Mouse (Mus musculus): ENCODE data around the gene Camta1.
A peak's percentile ranks its signal among the peaks of the same experiment; 100 is the strongest.

Gene Camta1

GRCm38 (mm10) chr4:151861806-151862739 lies at the start of gene Camta1:
Gene Camta1, minus strand, starts transcription at chr4:151861876.
- peak; percentile 97 to 99 for DNase-seq (ENCODE audit: low spot score in 2 of 2)

- DNase-seq (ENCODE audit: low spot score in 2 of 2) = no peak
Observed at GRCm38 (mm10) chr4:151908809-151909208, 47.1 kb upstream of the Camta1 start.

DNA sequence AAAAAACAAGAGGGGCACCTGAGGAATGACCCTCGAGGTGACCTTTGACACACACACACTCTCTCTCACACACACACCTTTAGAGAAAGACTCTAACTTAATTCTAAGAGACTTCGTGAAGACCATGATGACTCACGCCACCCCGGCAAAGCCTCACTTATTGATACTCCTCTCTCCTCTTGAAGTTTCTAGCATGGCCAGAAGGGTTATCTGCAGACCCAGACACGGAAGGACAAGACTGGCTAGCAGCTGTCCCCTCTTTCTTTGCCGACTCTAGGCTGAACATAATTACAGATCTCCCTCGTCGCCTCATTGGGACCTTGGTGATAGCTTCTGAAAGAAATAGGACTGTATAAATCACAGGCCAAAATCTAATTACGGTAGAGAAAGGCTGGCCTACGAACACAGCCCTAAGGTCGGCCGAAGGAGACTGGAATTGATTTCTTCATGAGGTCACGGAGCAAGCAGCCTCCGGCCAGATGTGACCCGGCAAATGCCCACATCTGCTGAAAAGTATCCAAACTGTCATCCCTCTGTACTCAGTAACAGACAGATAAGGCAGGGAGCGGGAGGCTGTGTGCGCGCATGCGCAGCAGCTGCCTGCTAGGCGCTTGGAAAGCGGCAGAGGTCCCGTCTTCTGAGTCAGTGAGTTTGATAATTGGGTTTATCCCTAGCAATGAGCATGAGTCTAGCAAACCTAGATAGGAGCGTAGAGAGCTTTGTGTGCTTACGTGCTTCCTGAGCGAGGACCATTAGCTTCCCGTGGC lies 46.1 kb upstream of the Camta1 start:
- no peak for DNase-seq (ENCODE audit: low spot score in 2 of 2)

DNA sequence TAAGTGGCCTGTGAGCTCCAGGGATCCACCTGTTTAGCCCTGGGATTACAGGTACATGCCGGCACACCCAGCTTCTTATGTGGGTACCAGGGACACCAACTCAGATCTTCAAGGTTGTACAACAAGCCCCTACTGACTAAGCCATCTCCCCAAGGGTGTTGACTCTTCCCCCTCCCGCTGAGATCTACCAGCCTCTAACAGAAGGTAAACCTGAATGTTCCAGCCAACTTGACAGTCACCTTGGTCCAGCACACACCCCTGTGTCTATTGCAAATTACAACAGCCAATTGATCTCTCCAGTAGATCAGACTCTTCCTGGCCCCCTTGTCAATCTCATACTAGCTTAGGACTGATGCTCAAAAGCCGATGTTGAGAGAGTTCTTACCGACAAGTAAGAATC lies 43.9 kb upstream of the Camta1 start:
- no peak for DNase-seq (ENCODE audit: low spot score in 2 of 2)

DNA sequence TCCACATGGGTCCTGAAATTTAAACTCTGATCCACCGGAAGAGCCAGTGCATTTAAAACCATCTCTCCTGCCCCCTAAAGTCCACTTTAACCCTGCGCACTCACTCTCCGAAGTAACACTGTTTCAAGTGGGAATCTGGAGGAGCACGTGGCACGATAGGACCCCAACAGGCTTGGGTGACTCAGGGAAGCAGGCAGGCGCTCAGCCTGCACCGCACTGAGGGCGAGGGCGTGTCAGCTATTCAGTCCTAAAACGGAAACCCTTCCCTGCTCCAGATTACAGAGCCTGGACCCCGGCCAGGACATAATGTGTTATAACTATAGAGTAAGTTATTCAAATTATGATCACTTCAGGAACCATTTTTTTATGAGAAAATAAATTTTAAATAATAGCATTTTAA lies 42.4 kb upstream of the Camta1 start:
- no peak for DNase-seq (ENCODE audit: low spot score in 2 of 2)

GRCm38 (mm10) chr4:151902689-151903241 lies 41.1 kb upstream of the Camta1 start:
- no peak for DNase-seq (ENCODE audit: low spot score in 2 of 2)

DNA sequence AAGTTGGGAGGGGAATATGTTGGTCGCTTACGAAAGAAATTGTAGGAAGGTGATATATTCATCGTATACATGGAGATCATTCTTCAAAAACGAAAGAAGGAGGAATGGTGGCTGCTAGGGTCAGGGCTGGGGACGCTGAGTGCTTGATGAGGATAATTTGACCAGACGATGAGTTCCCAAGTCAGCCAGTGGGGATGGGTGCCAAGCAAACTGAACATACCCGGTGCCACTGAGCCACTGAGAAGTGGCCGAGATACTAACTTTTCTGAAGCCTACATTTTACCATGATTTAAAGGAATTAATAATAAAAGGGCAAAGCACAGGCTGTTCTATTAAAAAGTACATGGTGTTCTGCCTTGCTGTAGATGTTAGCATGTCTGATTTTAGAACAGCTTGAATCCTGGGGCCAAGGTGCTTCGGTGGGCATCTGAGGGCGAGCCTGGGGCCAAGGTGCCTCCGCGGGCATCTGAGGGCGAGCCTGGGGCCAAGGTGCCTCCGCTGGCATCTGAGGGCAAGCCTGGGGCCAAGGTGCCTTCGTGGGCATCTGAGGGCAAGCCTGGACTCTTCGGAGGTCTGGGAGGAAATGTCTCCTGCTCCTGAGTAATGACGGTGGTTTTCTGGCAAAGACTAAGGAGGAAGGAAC lies 40.5 kb upstream of the Camta1 start:
- no peak for DNase-seq (ENCODE audit: low spot score in 2 of 2)

DNA sequence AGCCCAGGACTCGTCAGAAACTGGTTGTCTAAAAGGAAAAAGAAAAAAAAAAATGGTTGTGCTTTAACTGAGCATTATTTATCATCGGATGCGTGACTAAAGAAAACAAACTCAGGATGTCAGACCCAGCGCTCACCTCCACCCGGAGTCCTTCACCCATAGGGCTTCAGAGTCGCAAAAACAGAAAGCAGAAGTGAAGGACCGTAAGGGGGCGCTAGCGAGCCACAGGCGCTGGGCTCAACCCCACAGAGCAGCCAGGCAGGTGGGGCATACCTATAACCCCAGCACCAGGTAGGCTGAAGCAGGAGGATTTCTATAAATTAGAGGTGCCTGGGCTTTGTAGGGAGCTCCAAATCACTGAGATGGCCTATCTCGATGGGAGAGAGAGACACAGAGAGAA lies 39.7 kb upstream of the Camta1 start:
- DNase-seq (ENCODE audit: low spot score in 2 of 2) = no peak

DNA sequence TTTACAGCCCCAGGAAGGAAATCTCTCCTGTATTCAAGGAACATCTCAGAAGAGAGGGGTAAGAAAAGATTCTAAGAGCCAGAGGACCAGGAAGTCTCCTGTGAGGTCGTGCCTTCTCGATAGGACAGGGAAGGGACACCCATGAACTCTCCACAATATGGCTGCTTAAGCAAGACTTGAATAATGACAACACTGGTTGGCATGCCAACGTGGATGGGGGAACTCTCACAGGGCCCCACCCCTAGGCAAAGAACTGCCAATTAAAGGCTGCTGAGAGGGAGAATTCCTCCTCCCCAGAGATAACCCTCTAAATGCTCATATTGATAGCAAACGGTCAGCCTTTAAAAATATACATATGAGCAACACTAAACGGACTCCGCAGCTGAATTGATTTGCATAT lies 39.1 kb upstream of the Camta1 start:
- DNase-seq (ENCODE audit: low spot score in 2 of 2) = no peak

DNA sequence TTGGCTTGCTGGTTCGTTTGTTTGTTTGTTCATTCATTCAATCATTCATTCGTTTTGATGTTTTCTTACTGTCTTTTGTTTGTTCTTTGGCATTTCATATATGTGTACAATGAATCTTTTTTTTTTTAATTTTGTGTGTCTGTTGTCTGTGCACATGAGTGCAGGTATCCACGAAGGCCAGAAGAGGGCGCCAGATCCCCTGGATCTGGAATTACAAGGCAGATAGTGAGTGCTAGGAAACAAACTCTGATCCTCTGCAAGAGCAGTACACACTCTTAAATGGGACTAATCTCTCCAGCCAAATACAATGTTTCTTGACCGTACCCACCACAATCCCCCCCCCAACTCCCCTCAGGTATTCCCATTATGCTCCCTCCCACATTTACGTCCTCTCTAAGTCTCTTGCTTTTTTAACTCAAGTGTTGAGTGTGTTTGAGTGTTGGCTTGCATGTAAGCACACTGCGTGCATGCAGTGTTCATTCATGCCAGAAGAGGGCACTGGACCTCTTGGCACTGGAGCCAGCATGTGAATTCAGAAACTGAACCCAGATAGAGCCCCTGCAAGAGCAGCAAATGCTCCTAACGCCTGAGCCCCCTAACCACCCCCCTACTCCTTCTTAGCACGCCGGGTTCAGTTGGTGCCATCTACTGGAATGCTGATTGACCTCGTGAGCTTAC lies 38.2 kb upstream of the Camta1 start:
- no peak for DNase-seq (ENCODE audit: low spot score in 2 of 2)

- DNase-seq (ENCODE audit: low spot score in 2 of 2) = no peak
Observed at GRCm38 (mm10) chr4:151898600-151899245, 37.0 kb upstream of the Camta1 start.

DNA sequence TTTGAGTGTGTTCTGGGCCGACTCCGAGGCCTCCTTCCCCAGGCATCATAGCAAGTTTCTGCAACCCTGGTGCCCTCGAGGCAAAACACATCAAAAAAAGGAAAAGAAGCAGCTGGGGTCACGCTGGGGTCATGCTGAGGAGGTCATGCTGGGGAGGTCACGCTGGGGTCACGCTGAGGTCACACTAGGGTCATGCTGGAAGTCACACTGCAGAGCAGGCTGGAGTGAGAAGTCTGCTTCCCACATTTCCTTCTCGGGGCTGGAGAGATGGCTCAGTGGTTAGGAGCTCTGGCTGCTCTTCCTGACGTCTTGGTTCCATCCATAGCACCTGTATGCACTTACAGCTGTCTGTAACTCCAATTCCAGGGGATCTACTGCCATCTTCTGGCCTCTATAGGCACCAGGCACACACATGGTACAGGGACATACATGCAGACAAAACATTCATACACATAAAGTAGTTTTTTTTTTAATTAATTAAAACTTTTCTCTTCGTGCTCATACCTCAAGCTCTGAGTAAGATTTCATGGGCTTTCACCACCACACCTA lies 35.5 kb upstream of the Camta1 start:
- DNase-seq (ENCODE audit: low spot score in 2 of 2) = no peak

- DNase-seq (ENCODE audit: low spot score in 2 of 2) = no peak
Observed at GRCm38 (mm10) chr4:151895624-151896023, 33.9 kb upstream of the Camta1 start.

DNA sequence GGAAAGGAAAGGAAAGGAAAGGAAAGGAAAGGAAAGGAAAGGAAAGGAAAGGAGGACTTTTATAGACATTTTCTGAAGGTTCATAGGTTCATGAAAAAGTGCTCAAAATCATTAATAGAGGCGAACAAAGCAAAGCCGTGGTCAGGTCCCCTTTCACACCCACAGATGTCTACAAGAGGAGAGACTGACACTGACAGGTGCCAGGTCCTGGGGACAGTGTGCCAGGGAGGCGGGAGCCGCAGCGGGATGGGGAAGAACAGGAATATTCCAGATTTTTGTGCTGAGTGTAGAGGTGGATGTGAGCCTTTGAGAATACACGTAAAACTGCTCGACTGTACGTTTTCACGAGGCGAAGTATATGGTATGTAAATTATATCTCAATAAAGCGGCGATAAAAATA lies 33.2 kb upstream of the Camta1 start:
- DNase-seq (ENCODE audit: low spot score in 2 of 2) = no peak

DNA sequence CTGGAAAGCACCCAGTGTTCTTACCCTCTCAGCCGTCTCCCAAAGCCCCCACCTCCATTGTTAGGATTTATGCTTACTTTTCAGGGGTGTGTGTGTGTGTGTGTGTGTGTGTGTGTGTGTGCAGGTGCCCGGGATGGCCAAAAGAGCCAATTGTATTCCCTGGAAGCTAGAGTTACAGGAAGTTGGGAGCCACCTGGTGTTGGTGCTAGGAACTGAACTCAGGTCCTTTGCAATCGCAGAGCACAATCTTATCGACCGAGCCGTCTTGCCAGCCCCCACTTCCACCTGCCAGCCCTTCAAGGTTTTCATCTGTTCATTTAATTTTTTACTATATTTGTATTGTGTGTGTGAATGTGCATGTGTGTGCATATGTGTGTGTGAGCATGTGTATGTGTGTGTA lies 31.6 kb upstream of the Camta1 start:
- no peak for DNase-seq (ENCODE audit: low spot score in 2 of 2)

GRCm38 (mm10) chr4:151881590-151881989 lies 19.9 kb upstream of the Camta1 start:
- no peak for DNase-seq (ENCODE audit: low spot score in 2 of 2)

DNA sequence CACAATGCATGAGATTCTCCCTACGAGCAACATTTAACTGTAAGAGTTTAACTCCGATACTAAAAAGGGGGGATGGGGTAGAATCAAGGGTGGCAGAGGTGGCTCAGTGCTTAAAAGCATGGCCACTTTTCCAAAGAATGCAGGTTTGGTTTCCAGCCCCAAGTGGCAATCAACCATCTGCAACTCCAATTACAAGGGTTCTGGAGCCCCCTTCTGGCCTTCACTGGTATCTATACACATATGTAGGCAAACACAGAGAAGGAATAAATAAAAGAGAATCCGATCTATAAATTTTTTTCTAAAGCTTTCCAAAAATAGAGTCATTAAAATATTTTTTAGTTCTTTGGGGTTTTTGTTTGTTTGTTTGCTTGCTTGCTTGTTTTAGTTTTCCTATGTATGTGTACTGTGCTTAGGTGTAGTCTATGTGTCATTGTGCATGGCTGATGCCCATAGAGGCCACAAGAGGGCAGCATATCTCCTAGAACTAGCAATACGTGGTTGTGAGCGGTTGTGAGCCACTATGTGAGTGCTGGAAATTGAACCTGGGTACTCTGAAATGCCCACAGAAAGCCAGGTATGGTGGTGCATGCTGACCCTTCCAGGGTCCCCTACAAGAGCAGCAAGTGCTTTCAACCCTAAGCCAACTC lies 18.5 kb upstream of the Camta1 start:
- DNase-seq (ENCODE audit: low spot score in 2 of 2) = no peak

GRCm38 (mm10) chr4:151876400-151876799 lies 14.7 kb upstream of the Camta1 start:
- no peak for DNase-seq (ENCODE audit: low spot score in 2 of 2)

DNA sequence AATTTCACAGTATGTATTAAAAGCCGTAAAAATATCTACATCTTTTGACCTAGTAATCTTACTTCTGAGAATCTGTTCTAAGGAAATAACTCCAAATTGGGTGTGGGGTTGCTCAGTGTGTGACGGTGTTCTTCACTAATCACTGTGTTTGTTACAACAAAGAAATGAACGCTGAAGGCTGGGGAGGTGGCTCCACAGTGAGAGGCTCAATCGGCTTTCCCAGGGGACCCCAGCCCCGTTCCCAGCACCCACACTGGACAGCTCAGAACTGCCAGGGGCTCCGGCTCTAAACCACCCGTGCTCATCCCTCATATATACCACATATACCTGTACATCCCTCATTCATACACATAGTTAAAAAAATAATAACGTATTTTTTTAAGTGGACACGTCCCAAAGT lies 1.8 kb upstream of the Camta1 start:
- no peak for DNase-seq (ENCODE audit: low spot score in 2 of 2)

GRCm38 (mm10) chr4:151861471-151861805 lies 238 bp downstream of the Camta1 start:
- DNase-seq (ENCODE audit: low spot score in 2 of 2) = peak in 1 of 2 experiments; percentile 99

All from spleen, postnatal 14 days (tissue).